Mouse (Mus musculus) left cerebral cortex, postnatal 14 days (tissue): ENCODE measurements around the gene Cyth1. TPM values are rescaled to one million over a fixed set of nuclear protein-coding genes. Genes with fewer than 3 reads are reported as not detected.

ENCODE experiments used
- DNase-seq, 2 experiments: peaks; one replicate each; pipeline ENCODE4 v3.0.0; 2021 to 2022; ENCODE audit warnings: low spot score in 2 of 2, mixed read lengths in 1 of 2
- intact Hi-C: fragments of 180-260 bp; cut with DNase I; formaldehyde crosslinking; loops from one replicate; pipeline ENCODE4 v1.15.1; 2025
- long read RNA-seq, 2 experiments: library from polyadenylated mRNA; stranded (forward); transcript quantifications; one replicate each; pipeline ENCODE4 v2.0.0; 2021
- total RNA-seq, 2 experiments: library from RNA; stranded (reverse); gene quantifications; 2 replicates each; pipeline ENCODE4 v1.2.3; 2021

Cyth1 gene
- total RNA-seq: 10 to 100 TPM; 62.5 to 71.8 TPM
- long read RNA-seq, experiment 1, partial matches to known transcripts: 23 of 36 reads
- long read RNA-seq, experiment 1, other reads (novel, unspliced or antisense): 11 of 36 reads
- long read RNA-seq, experiment 2, partial matches to known transcripts: 1 of 36 reads
- long read RNA-seq, experiment 2, other reads (novel, unspliced or antisense): 34 of 36 reads

- intact Hi-C loops: no loop called here
- peak; percentile 98 for DNase-seq
These were observed at the start of gene Cyth1 for GRCm38 (mm10) chr11:118248150-118249011. Gene Cyth1, minus strand, starts transcription at chr11:118248592.

GRCm38 (mm10) chr11:118297967-118298366, 49.6 kb upstream of the Cyth1 start:
- intact Hi-C loops: no loop called here
- no peak for DNase-seq

GRCm38 (mm10) chr11:118295026-118295425, 46.6 kb upstream of the Cyth1 start:
- intact Hi-C loops: no loop called here
- DNase-seq: no peak

DNA sequence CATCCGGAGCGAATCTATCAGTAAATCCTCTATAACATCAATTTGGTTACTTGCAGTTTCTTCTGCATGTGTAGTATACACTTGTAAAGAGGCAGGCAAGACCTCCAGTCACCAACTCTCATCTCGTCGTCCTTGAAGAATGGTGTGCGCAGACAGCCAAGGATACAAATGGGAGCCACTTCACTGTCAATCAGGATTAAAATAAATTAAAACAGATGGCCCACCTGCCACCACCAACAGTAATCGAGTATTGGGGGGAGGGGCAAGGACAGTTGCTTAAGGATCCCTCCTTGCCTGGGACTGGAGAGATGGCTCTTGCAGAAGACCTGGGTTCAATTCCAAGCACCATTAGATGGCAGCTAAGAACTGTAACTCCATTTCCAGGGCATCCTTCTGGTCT, 44.3 kb upstream of the Cyth1 start:
- intact Hi-C loops: no loop called here
- DNase-seq: no peak

GRCm38 (mm10) chr11:118289999-118290889, 41.9 kb upstream of the Cyth1 start, which contains the start of gene Usp36:
Gene Usp36, minus strand, starts transcription at chr11:118290244.
- DNase-seq: peak; percentile 100
- intact Hi-C loops: loop anchor here (2.0 kb wide), 1 partner anchor 65 kb away; the partner anchor contains the start of gene Timp2

DNA sequence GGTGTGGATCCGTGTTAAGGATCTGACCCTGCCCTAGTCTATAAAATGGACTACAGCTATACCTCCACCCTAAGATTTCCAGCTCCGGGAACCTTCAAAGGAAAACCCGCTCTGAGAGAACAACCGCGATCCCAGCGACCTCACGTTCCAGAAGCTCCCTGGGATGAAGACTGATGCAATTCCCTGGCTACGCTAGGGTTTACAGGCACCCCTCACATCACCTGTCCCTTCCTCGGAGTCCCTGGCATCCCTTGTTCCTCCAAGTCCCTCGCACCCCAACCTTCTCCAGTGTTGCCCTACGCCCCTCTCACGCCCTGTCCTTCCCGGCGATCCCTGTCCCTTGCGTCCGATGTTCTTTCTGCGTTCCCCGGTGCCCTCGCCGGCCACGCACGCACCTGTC, 41.2 kb upstream of the Cyth1 start:
- DNase-seq: no peak
- intact Hi-C loops: no loop called here

DNA sequence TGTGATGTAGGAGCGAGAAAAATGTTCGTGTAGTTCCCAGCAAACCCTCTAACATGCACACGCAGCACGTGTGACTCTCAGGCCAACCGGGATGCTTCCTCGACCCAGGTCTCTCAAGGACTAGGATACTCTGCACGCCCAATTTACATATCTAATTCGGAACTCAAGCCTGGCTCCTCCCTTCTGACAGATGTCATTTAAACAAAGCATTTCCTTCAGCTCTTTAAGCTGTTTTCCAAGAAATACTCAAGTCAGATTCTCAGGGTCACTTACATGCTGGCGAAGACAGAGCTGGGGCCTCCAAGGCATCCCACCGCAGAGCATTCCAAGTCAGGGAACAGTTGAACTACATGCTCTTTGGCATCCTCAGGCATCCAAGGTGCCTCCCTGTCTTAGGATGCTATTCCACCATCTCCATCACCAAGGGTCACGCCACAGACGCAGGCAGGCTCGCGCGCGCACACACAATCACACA, 40.7 kb upstream of the Cyth1 start:
- intact Hi-C loops: no loop called here
- peak in 1 of 2 experiments; percentile 83 for DNase-seq

DNA sequence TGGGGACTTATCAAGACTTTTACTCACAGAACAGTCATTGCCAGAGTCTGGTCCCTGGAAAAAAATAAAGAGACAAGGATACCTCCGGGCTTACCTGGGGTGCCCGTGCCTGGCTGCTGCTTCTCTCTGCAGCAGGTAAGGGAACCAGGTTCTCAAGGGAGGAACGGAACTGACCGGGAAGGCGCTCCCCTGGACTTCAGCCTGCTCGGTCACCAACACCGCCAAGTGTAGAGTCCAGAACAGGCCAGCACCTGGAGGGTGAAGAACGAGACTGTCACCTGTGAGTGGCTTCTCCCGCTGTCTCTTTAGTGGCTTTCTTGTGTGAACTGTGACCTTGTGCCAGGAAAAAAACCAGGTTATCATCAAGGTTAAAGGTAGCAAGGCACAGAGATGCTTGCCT, 39.2 kb upstream of the Cyth1 start:
- no peak for DNase-seq
- intact Hi-C loops: no loop called here

DNA sequence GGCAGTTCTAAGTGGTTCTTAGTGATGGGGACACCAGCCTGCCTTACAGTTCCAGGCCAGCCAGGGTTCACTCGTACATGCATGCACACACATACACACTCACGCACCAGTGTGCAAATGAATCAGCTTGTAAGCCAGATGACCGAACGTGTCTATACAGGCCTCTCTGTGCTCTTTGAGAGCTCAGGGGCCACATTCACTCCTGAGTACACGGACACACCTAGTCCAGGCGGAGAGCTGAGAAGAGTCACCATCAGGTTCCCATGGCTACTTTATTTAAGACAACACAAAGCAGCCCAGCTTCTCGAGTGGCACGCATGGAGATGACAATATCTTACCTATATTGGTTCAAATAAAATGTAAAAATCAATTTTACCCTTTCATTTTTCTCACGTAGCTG, 38.0 kb upstream of the Cyth1 start:
- intact Hi-C loops: no loop called here
- DNase-seq: no peak

- intact Hi-C loops: no loop called here
- DNase-seq: no peak
These were observed 37.4 kb upstream of the Cyth1 start for GRCm38 (mm10) chr11:118285791-118286190.

DNA sequence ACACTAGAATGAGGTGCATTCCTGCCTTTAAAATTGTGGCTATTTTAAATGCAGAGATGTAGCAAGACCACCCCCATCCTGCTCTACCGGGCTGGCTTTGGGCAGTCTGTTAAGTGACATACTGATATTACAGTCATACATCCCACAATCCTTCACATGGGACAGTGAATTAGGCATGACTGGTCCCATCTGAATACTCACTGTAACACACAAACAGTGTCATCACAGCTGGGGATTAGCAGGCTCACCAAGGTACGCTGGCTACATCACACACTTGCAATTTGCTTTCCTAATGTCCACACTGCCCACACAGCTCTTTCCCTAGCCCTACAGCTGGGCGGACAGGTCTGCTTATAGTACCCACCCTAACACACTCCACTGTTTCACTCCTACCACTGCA, 31.8 kb upstream of the Cyth1 start:
- intact Hi-C loops: no loop called here

GRCm38 (mm10) chr11:118276328-118276727, 27.9 kb upstream of the Cyth1 start:
- no peak for DNase-seq
- intact Hi-C loops: no loop called here

More for the DNA sequence above, 31.8 kb upstream of the Cyth1 start:
- DNase-seq: no peak

- DNase-seq: no peak
- intact Hi-C loops: no loop called here
These were observed 26.7 kb upstream of the Cyth1 start for GRCm38 (mm10) chr11:118275092-118275491.

GRCm38 (mm10) chr11:118269827-118270226, 21.4 kb upstream of the Cyth1 start:
- intact Hi-C loops: no loop called here
- DNase-seq: peak in 1 of 2 experiments; percentile 37

- no peak for DNase-seq
- intact Hi-C loops: no loop called here
These were observed 18.3 kb upstream of the Cyth1 start for GRCm38 (mm10) chr11:118266666-118267046.

DNA sequence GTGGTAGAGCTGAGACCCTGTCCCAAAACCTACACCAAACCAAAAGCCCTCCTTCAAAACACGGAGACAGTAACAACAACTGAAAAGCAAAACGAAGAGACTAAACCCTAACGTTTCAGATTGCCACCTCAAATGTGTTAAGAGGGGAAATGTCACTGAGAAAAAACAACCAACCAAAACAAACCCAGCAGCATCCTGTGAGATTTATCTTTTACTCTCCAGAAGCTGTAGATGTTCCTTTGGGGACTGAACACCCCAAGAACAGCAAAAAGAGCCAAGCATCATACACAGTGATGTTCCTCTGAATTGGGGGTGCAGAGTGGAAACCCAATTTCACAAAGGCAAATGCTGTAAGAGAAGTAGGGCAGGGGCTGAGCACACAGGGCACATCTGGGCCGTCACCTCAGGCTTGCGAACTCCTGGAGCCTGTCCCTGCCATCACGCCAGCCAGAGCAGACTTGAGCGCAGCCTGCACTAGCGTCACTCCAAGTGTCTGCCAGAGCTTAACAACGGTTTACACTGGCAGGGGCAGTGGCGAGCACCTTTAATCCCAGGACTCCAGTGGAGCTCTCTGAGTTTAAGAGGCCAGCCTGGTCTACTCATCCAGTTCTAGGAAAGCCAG, 17.8 kb upstream of the Cyth1 start:
- DNase-seq: no peak
- intact Hi-C loops: no loop called here

- DNase-seq: no peak
- intact Hi-C loops: no loop called here
These were observed 17.2 kb upstream of the Cyth1 start for GRCm38 (mm10) chr11:118265621-118266020.

DNA sequence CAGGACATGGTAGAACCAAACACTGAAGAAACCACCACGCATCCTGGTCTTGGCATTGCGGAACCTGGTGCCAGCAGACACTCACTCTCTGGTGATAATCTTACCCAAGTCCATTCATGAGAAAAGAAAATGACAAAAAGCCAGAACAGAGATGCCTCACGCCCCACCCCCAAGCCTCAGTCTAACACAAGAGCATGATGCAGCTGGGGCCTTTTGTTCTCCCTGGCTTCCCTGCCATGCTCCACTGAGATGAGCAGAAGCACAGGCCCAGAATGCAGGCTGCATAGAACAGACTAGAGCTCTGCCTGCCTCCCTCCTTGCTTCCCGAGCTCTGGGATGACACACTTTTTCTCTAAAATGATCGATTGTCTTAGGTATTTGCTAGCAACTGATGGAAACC, 14.8 kb upstream of the Cyth1 start:
- intact Hi-C loops: no loop called here
- DNase-seq: peak; percentile 27 to 52

- DNase-seq: no peak
These were observed 11.7 kb upstream of the Cyth1 start for GRCm38 (mm10) chr11:118260081-118260480.

More at GRCm38 (mm10) chr11:118260081-118260480, 11.7 kb upstream of the Cyth1 start:
- intact Hi-C loops: no loop called here
